Mouse (Mus musculus): Measurements from ENCODE around the gene Cd2ap. TPM values are rescaled to one million over a fixed set of nuclear protein-coding genes. Genes with fewer than 3 reads are reported as not detected.

Cd2ap gene
- total and polyA plus RNA-seq, 3 experiments: 10.7 to 14.3 TPM; not detected in 1

DNA sequence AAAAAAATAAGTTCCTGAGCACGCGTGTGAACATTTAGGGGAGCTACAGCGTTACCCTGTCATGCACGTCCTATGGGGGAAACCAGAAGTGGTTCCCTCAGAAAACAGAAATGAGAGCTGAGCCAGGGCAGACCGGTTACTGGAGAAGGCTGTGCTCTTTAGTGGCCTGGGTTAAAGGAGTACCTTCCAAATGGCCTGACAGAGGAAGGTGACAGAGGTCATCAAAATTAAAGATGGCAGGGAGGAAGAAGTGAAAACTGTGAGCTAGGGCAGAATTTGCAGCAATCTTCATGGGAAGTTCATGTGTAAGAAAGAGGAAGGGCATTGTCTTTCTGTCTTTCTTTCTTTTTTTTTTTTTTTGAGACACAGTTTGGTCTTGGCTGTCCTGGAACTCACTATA lies 48.3 kb upstream of the Cd2ap start:
- H3K79me2 ChIP-seq (ENCODE audit: control insufficient read depth, insufficient read depth, low read length, poor library complexity): no peaks in the 10 kb centered on the region
- H3K27me3 ChIP-seq (ENCODE audit: control insufficient read depth in 1 of 2, insufficient read depth in 2 of 2, low read length in 2 of 2): no peaks in the 10 kb centered on the region
- no peaks in the 10 kb centered on the region for H3K4me1 ChIP-seq (ENCODE audit: control insufficient read depth in 1 of 2, insufficient read depth in 2 of 2, low read length in 2 of 2)
- DNase-seq (ENCODE audit: low read depth, low spot score): no peak
- no peak overlapping the region for H3K27ac ChIP-seq (ENCODE audit: control insufficient read depth, low read depth, low read length)
- H3K9me3 ChIP-seq (replicated peaks; ENCODE audit: insufficient read depth, low read length): no peaks in the 10 kb centered on the region
- no peak overlapping the region for H3K9ac ChIP-seq (ENCODE audit: control insufficient read depth, low read depth, low read length, poor library complexity, severe bottlenecking)
- no peaks in the 10 kb centered on the region for H3K36me3 ChIP-seq (ENCODE audit: control insufficient read depth in 1 of 2, insufficient read depth in 2 of 2, low read length in 2 of 2)
- no peak overlapping the region for H3K4me3 ChIP-seq (ENCODE audit: control insufficient read depth in 1 of 2, insufficient read depth in 1 of 2, low read depth in 2 of 2, low read length in 2 of 2)
- TF ChIP-seq SMC3 (IDR thresholded peaks at IDR 0.05; ENCODE audit: low read depth, low read length) (no peak), ZMIZ1 (IDR thresholded peaks at IDR 0.05; ENCODE audit: low read depth, low read length) (no peak), MAZ (IDR thresholded peaks at IDR 0.05; ENCODE audit: low read depth, low read length) (no peak), POLR2AphosphoS2 (IDR thresholded peaks at IDR 0.05; ENCODE audit: low read length) (no peak), ZC3H11A (IDR thresholded peaks at IDR 0.05; ENCODE audit: low read depth, low read length) (no peak), GATA1 (IDR thresholded peaks at IDR 0.05; ENCODE audit: low read depth, low read length) (no peak), TAL1 (IDR thresholded peaks at IDR 0.05; ENCODE audit: low read length) (no peak), E2F4 (IDR thresholded peaks at IDR 0.05; ENCODE audit: borderline replicate concordance, low read depth, low read length) (no peak), JUND (IDR thresholded peaks at IDR 0.05; ENCODE audit: low read depth, low read length) (no peak), BHLHE40 (IDR thresholded peaks at IDR 0.05; ENCODE audit: borderline replicate concordance, low read depth, low read length) (no peak), POLR2A (IDR thresholded peaks at IDR 0.05; ENCODE audit: control insufficient read depth in 1 of 2, insufficient read depth in 1 of 2, low read depth in 1 of 2, low read length in 2 of 2, poor library complexity in 1 of 2) (no peak), CHD1 (IDR thresholded peaks at IDR 0.05; ENCODE audit: low read depth, low read length) (no peak)

DNA sequence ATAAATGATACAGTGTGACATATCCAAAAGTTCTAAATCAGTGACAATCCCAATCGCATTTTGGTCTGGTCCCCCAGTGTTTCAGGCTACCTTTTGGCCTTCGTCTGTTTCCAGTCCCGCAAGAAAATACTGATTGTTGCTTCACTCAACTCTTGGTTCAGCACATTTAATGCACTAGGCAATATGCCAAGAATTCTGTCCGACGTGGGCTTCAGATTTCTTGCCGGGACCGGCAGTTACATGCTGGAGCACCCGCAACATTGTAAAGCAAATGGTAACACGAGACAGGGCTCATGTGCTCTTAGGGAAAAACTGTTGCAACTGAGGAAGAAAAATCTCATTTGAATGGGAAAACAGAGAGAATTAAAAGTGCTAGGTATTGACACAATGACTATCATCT lies 42.3 kb upstream of the Cd2ap start:
- no peaks in the 10 kb centered on the region for H3K36me3 ChIP-seq (ENCODE audit: control insufficient read depth in 1 of 2, insufficient read depth in 2 of 2, low read length in 2 of 2)

More for the DNA sequence above, 42.3 kb upstream of the Cd2ap start:
- Histone ChIP-seq H3K4me3 (ENCODE audit: control insufficient read depth in 1 of 2, insufficient read depth in 1 of 2, low read depth in 2 of 2, low read length in 2 of 2) (no peak overlapping the region), H3K79me2 (ENCODE audit: control insufficient read depth, insufficient read depth, low read length, poor library complexity) (no peaks in the 10 kb centered on the region), H3K27me3 (ENCODE audit: control insufficient read depth in 1 of 2, insufficient read depth in 2 of 2, low read length in 2 of 2) (no peaks in the 10 kb centered on the region), H3K9me3 (replicated peaks; ENCODE audit: insufficient read depth, low read length) (no peaks in the 10 kb centered on the region), H3K9ac (ENCODE audit: control insufficient read depth, low read depth, low read length, poor library complexity, severe bottlenecking) (no peak overlapping the region), H3K27ac (ENCODE audit: control insufficient read depth, low read depth, low read length) (no peak overlapping the region), H3K4me1 (ENCODE audit: control insufficient read depth in 1 of 2, insufficient read depth in 2 of 2, low read length in 2 of 2) (no peaks in the 10 kb centered on the region)
- no peak for DNase-seq (ENCODE audit: low read depth, low spot score)
- TF ChIP-seq ETS1 (IDR thresholded peaks at IDR 0.05; ENCODE audit: low read depth, low read length) (no peak), MYB (IDR thresholded peaks at IDR 0.05; ENCODE audit: low read depth, low read length) (no peak), ZKSCAN1 (IDR thresholded peaks at IDR 0.05; ENCODE audit: low read depth, low read length) (no peak), ZNF384 (IDR thresholded peaks at IDR 0.05; ENCODE audit: low read depth, low read length) (no peak), TAL1 (IDR thresholded peaks at IDR 0.05; ENCODE audit: low read length) (no peak), MEF2A (IDR thresholded peaks at IDR 0.05; ENCODE audit: extremely low read depth, insufficient replicate concordance, low read depth, low read length, poor library complexity, severe bottlenecking) (no peak), POLR2AphosphoS2 (IDR thresholded peaks at IDR 0.05; ENCODE audit: low read length) (no peak), CTCF (IDR thresholded peaks at IDR 0.05 in 2 of 3, conservative IDR thresholded peaks at IDR 0.05 in 1 of 3; ENCODE audit: control insufficient read depth in 1 of 3, insufficient read depth in 1 of 3, low read depth in 2 of 3, low read length in 3 of 3, poor library complexity in 1 of 3, severe bottlenecking in 1 of 3) (no peak), GATA1 (IDR thresholded peaks at IDR 0.05; ENCODE audit: low read depth, low read length) (no peak), TCF12 (IDR thresholded peaks at IDR 0.05; ENCODE audit: low read depth, low read length) (no peak), E2F4 (IDR thresholded peaks at IDR 0.05; ENCODE audit: borderline replicate concordance, low read depth, low read length) (no peak), MAFK (IDR thresholded peaks at IDR 0.05; ENCODE audit: borderline replicate concordance, low read depth, low read length) (no peak), KAT2A (conservative IDR thresholded peaks at IDR 0.05; ENCODE audit: low read depth, low read length) (no peak), SIN3A (IDR thresholded peaks at IDR 0.05; ENCODE audit: low read length) (no peak), GABPA (IDR thresholded peaks at IDR 0.05; ENCODE audit: low read depth, low read length) (no peak)

All from MEL (cell line).